Mouse (Mus musculus) kidney, postnatal 36 days (tissue): Measurements from ENCODE around the gene Tmeff1.
"Not testable (repeated sequence)": the region's sequence is repeated elsewhere in the genome, so short reads cannot be mapped to it uniquely, and the experiment has no call there.

Experiments
- DNase-seq, 2 experiments: peaks; one replicate each; pipeline ENCODE4 v3.0.0; 2021 to 2022; ENCODE audit warnings: mixed read lengths in 2 of 2

The Tmeff1 gene

GRCm38 (mm10) chr4:48679728-48680127 lies 94.8 kb downstream of the Tmeff1 start:
- DNase-seq = not testable (repeated sequence)

DNA sequence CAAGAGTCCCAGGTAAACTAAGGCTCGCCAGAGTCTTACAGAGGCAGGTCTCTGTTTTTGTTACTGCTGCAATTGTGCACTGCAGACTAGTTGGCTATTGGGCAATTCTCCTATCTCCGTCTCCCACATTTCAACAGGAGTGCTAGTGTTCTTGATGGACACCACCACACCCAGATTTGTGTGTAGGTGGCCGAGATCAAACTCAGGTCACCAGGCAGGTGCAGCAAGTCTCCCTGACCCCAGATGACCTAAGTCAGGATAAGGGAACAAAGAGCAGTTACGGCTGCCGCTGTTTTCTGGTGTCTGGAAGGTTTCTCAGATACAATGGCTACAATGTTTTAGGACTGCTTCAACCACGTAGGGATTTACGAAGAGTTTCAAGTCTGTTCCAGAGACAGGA lies 95.2 kb downstream of the Tmeff1 start:
- no peak for DNase-seq

DNA sequence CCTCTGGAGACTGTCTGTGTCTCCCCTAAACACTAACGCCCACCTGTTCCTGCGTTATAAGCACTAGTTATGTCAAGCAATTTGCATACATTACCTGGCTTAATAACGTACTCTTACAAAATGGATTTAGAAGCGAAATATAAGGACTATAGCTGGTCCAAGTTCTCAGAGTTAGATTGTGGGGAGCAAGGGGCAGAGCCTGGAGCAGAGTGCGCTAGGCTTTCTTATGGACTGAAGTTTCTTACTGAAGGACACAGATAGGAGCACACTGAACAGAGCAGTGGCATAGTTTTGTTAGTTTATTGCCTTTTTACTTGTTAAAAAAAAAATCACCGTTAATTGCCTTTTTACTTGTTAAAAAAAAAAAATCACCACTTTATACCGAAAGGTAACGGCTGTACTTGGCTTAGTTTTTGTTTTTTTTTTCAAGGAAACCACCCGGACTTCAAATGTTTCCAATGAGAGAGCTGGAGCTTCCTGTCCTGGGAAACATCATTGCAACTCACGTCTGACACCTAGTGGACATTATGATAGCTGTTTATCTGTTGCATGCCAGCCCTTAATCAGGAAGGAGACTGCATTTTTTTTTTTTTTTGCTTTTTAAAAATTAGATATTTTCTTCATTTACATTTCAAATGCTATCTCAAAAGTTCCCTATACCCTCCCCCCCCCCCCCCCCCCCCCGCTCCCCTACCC lies 95.8 kb downstream of the Tmeff1 start:
- peak; percentile 40 to 68 for DNase-seq

GRCm38 (mm10) chr4:48683126-48683525 lies 98.2 kb downstream of the Tmeff1 start:
- no peak for DNase-seq

DNA sequence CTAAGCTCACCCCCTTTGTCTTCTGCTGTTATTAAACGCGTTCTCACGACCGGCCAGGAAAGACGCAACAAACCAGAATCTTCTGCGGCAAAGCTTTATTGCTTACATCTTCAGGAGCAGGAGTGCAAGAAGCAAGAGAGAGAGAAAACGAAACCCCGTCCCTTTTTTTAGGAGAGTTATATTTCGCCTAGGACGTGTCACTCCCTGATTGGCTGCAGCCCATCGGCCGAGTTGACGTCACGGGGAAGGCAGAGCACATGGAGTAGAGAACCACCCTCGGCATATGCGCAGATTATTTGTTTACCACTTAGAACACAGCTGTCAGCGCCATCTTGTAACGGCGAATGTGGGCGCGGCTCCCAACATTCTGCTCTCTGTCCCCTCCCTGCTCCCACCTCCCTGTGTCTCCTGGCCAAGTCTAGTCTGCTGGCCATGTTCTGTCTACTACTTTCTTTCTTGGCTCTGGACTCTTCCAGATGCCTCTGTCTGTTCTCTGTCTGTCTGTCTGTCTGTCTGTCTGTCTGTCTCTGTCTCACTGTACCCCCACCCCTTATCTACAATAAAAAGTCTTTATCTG lies 98.7 kb downstream of the Tmeff1 start:
- DNase-seq = not testable (repeated sequence)

DNA sequence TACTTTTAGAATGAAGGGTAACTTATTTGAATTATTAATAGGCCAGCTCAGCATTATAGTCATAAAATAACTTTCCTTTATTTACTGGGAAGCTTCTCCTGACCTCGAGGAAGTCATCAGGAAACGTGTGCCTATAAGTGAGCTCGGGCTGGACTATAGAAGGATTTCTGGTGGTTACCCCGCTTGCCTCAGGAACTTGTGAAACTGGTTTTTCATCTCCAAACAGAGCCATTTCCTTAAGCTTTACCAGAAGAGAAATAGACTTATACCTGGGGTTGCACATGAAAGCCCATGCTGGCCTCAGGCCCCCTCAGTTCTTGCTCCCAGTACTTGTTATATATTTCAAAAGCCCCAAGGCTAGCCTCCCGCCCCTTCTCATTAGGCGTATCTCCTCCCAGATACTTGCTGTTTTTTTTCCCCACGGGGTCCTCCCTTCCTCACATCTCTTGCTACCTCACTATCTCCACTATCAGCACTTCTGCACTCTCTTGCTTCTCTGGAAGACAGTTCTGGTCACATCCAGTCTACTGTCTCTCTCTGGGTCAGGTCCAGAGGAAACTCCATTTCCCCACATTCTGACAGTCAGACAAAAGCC lies 99.7 kb downstream of the Tmeff1 start:
- peak in 1 of 2 experiments; percentile 12 for DNase-seq

DNA sequence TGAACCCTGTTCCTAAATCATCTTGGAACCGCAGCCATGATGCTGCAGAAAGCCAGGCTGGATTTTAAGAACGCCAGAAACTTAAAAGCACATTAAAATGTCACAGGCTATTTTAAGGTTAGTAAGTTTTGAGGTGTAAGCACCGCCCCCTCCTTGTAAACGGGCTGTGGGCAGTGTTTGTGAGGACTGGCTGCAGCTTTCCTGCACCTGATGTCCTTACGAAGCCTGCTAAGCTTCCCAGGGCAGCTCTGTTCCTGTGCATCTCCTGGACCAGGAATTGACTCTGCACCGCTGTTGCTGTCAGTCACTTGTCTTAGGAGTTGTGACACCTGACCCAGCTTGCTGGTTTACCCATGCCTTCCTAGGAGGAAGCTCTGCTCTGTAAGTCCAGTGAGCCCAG lies 103.2 kb downstream of the Tmeff1 start:
- DNase-seq = no peak

DNA sequence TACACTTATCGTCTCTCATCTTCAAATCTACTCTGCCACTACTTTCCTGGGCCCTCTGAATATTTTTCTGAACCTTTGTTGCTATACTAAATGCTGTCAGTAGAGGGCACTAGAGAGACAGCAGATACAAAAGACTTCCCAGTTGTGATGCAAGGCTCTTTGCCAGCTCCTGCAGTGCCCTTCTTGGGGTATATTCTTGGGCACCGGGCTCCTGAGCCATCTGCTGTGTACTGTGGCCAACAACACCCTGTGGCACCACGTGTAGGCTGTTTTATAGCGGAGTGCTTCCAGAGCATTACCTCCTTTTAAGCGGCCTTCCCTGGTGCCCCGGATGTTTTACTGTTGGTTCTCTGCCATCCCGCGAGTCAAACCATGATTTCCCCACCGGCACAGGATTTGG lies 105.7 kb downstream of the Tmeff1 start:
- peak; percentile 28 to 41 for DNase-seq

GRCm38 (mm10) chr4:48691793-48692437 lies 106.9 kb downstream of the Tmeff1 start:
- DNase-seq = peak; percentile 21 to 64

DNA sequence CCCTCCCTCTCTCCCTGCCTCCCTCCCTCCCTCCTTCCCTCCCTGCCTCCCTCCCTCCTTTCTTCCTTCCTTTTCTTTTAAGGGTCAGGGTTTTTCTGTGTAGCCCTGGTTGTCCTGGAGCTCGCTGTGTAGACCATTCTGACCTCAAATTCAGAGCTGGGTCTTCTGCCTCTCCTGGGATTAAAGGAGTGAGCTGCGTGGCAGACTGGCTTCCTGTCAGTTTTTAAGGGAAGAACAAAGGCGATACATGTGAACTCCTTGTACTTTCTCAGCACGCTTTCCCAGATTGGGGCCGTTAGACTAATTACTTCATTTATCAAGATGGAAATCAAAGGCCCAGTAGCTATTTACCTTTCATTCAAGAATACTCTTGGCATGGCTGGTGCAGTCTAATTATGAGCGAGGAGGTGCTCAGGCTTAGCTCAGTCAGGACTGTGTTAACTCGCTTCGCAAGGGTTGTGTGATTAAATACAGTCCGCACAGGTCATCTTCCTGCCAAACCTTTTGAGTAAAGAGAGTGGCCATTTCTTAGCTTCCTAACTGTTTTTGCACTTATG lies 107.8 kb downstream of the Tmeff1 start:
- no peak for DNase-seq

DNA sequence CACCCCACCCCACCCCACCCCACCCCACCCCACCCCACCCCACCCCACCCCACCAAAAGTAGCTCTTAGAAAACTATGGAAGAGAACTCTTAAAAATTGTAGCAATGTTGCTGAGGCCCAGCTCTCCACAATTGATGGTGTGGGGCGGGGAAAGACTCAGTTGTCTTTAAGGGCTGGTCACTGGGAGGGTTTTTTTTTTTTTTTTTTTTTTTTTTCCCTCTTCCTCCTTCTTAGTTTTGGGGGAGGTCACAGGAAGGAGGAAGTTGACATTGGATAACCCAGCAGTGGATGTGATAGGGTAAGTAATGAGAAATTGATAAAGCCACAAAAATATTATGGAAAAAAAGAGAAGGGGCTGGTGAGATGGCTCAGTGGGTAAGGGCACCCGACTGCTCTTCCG lies 111.7 kb downstream of the Tmeff1 start:
- DNase-seq = no peak

GRCm38 (mm10) chr4:48697302-48697701 lies 112.3 kb downstream of the Tmeff1 start:
- DNase-seq = no peak
